Mouse (Mus musculus) G1E (cell line): Measurements from ENCODE around the gene Hist1h2bj. TPM values are rescaled to one million over a fixed set of nuclear protein-coding genes. Genes with fewer than 3 reads are reported as not detected.
"Not testable (repeated sequence)": the region's sequence is repeated elsewhere in the genome, so short reads cannot be mapped to it uniquely, and the experiment has no call there.

Experiments
- ATAC-seq: 2 replicates; pipeline ENCODE4 v1.8.0; 2016; ENCODE audit warnings: mild to moderate bottlenecking; ENCODE audit not compliant: insufficient number of reproducible peaks, poor library complexity, low FRiP score, severe bottlenecking; ENCODE audit errors: extremely low read depth
- DNase-seq: peaks from one replicate; pipeline ENCODE4 v3.0.0; 2012; ENCODE audit warnings: low spot score
- H3K27me3 ChIP-seq: 2 replicates; pipeline ENCODE4 v1.6.1; 2012; ENCODE audit warnings: mild to moderate bottlenecking, low read length, inconsistent platforms; ENCODE audit not compliant: insufficient read depth
- H3K36me3 ChIP-seq: replicated peaks from 2 replicates; pipeline ENCODE3; 2012; ENCODE audit warnings: mild to moderate bottlenecking, inconsistent platforms
- H3K4me1 ChIP-seq: 2 replicates; pipeline ENCODE4 v1.6.1; 2012; ENCODE audit warnings: low read depth, low read length, inconsistent platforms, mixed read lengths; ENCODE audit not compliant: insufficient read depth
- H3K4me3 ChIP-seq: 2 replicates; pipeline ENCODE4 v1.5.1; 2012; ENCODE audit warnings: low read depth, mild to moderate bottlenecking, inconsistent platforms, low read length, moderate library complexity, mixed read lengths
- H3K9me3 ChIP-seq: replicated peaks from 2 replicates; pipeline ENCODE4 v1.6.1; 2012; ENCODE audit warnings: inconsistent platforms
- CTCF ChIP-seq: IDR thresholded peaks from 2 replicates; pipeline ENCODE4 v1.5.1; 2012; ENCODE audit warnings: low read depth, low read length, inconsistent platforms, mixed read lengths
- GATA1 ChIP-seq: IDR thresholded peaks from 2 replicates; pipeline ENCODE4 v1.6.1; 2012; ENCODE audit warnings: borderline replicate concordance, low read length, inconsistent platforms, mixed read lengths
- GATA2 ChIP-seq: IDR thresholded peaks from 2 replicates; pipeline ENCODE4 v1.6.1; 2012; ENCODE audit warnings: low read depth, low read length, inconsistent platforms, borderline replicate concordance
- POLR2AphosphoS5 ChIP-seq: IDR thresholded peaks from 2 replicates; pipeline ENCODE4 v1.6.1; 2012; ENCODE audit warnings: low read depth, low read length, inconsistent platforms; ENCODE audit not compliant: insufficient replicate concordance
- TAL1 ChIP-seq: conservative IDR thresholded peaks from 2 replicates; pipeline ENCODE4 v1.6.1; 2012; ENCODE audit warnings: low read depth, low read length, inconsistent platforms, mixed read lengths
- polyA plus RNA-seq: library from polyadenylated mRNA; stranded (reverse); fragments of >175 nt; gene quantifications from 2 replicates; pipeline ENCODE4 v1.2.3, GENCODE M21; 2012
- total RNA-seq, 2 experiments: library from RNA; stranded (forward) in 1 of 2; stranded (reverse) in 1 of 2; fragments of 200-1000 nt in 1 of 2; fragments of >200 nt in 1 of 2; fragmentation: Nextera tagmentation in 1 of 2; gene quantifications; 2 replicates each; pipeline ENCODE4 v1.2.3; 2014 to 2017

Gene Hist1h2bj
- total and polyA plus RNA-seq, 3 experiments, result 10.5 to 205 (median 49.5) TPM

DNA sequence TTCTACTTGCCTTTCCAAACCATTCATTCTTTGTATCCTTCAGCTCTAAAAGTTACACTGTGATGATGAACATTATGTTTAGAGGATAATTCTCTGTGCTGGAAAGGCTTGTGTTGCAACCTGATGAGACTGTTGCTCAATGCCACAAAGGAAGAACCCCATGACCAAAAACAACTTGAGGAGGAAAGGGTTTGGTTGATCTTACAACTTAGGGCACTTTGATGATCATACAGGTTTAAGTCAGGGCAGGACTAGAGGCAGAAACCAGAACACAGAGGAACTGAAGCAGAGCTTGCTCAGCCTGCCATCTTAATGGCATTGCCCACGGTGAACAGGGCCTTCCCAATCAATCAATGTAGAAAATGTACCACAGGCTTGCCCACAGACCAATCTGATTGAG lies 18.4 kb downstream of the Hist1h2bj start:
- DNase-seq, result no peak
- Histone ChIP-seq H3K36me3 (no peaks in the 10 kb centered on the region), H3K27me3 (peaks cover 9% of the 10 kb centered on the region; the same call in 1 of the 2 replicates), H3K4me3 (no peak overlapping the region), H3K4me1 (no peaks in the 10 kb centered on the region), H3K9me3 (no peaks in the 10 kb centered on the region)
- no peak for ATAC-seq
- TF ChIP-seq TAL1, result no peak
- TF ChIP-seq GATA1, result no peak
- TF ChIP-seq CTCF, result no peak
- no peak for TF ChIP-seq POLR2AphosphoS5
- TF ChIP-seq GATA2, result no peak

DNA sequence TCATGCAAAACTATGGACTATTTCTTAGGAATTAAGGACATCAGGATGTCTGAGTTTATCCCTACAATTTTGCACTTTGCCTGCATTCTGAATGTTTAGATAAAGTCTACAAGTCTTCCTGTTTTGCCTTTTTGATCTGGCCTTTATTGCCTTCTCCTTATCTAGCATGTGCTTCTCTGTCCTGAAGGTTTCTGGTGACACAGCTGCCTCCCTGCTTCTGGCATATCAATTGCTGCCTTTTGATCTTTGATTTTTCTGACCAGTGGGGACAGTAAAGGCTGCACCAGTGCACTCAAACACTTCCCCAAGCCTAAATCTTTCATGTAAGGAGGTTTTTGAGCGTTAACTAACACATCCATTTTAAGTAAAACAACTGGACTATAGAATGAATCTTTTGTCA lies 20.5 kb downstream of the Hist1h2bj start:
- no peak overlapping the region for H3K4me3 ChIP-seq
- H3K27me3 ChIP-seq, result peaks cover 9% of the 10 kb centered on the region; the same call in 1 of the 2 replicates
- ATAC-seq (no peak), DNase-seq (no peak)
- H3K9me3 ChIP-seq, result no peaks in the 10 kb centered on the region
- no peaks in the 10 kb centered on the region for H3K36me3 ChIP-seq
- no peak for TF ChIP-seq POLR2AphosphoS5
- TF ChIP-seq CTCF, result no peak
- no peak for TF ChIP-seq GATA1
- TF ChIP-seq GATA2, result no peak
- no peak for TF ChIP-seq TAL1
- no peaks in the 10 kb centered on the region for H3K4me1 ChIP-seq

DNA sequence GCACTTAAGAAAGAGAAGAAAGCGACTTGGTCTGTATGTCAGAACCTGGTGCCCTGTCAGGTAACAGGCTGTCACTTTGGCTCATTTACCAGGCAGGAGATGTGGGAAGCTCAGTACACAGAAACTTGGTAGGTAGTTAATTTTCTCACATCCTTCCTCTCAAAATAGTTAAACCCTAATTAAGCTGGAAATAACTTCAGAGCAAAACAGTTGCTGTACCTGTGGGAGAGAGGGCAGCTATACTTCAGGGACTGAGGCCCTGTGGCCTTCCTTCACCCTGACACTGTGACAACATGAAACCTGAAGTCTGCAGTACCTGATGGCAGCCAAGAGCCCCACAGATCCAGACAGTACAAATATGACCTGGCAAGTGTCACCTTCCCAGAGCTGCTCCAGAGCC lies 41.1 kb downstream of the Hist1h2bj start, which contains the start of gene Vmn1r188:
Gene Vmn1r188 (plus strand): TSS at position 301 of the 400 bp plus-strand sequence.
- H3K27me3 ChIP-seq, H3K9me3 ChIP-seq, H3K4me3 ChIP-seq, H3K4me1 ChIP-seq, DNase-seq, ATAC-seq, H3K36me3 ChIP-seq: not testable (repeated sequence)

Other genes with a start within 250 kb of the Hist1h2bj start
Only the 20 nearest of the 21 such genes appear.
- 1,081 and 1,195 TPM in 2 replicates for gene Hist1h2bq, start 233.0 kb upstream of the Hist1h2bj start, total RNA-seq (2014; fragmentation: Nextera tagmentation)
- 921 and 1,023 TPM in 2 replicates for gene Hist1h2bq, start 233.0 kb upstream of the Hist1h2bj start, total RNA-seq (2017)
- gene Hist1h2bq, start 233.0 kb upstream of the Hist1h2bj start, polyA plus RNA-seq, result 5.1 and 26.9 TPM in 2 replicates
- 683 and 1,071 TPM in 2 replicates for gene Hist1h2ao, start 232.7 kb upstream of the Hist1h2bj start, total RNA-seq (2014; fragmentation: Nextera tagmentation)
- not detected in 2 replicates for gene Hist1h2ao, start 232.7 kb upstream of the Hist1h2bj start, total RNA-seq (2017)
- gene Hist1h2ao, start 232.7 kb upstream of the Hist1h2bj start, polyA plus RNA-seq, result 11,503 and 23,832 TPM in 2 replicates
- gene Hist1h4m, start 231.5 kb upstream of the Hist1h2bj start, total RNA-seq (2014; fragmentation: Nextera tagmentation), result 95.2 and 203 TPM in 2 replicates
- gene Hist1h4m, start 231.5 kb upstream of the Hist1h2bj start, total RNA-seq (2017), result 16.8 and 94.6 TPM in 2 replicates
- gene Hist1h4m, start 231.5 kb upstream of the Hist1h2bj start, polyA plus RNA-seq, result 35.5 TPM in 1 of 2 replicates, not detected in the other
- gene Hist1h4n, start 211.0 kb upstream of the Hist1h2bj start, total RNA-seq (2014; fragmentation: Nextera tagmentation), result 349 and 456 TPM in 2 replicates
- 3,540 and 3,844 TPM in 2 replicates for gene Hist1h4n, start 211.0 kb upstream of the Hist1h2bj start, total RNA-seq (2017)
- 15.7 and 41.0 TPM in 2 replicates for gene Hist1h4n, start 211.0 kb upstream of the Hist1h2bj start, polyA plus RNA-seq
- 653 and 691 TPM in 2 replicates for gene Hist1h2ap, start 209.7 kb upstream of the Hist1h2bj start, total RNA-seq (2014; fragmentation: Nextera tagmentation)
- gene Hist1h2ap, start 209.7 kb upstream of the Hist1h2bj start, total RNA-seq (2017), result 2,134 and 3,440 TPM in 2 replicates
- 8,984 and 13,644 TPM in 2 replicates for gene Hist1h2ap, start 209.7 kb upstream of the Hist1h2bj start, polyA plus RNA-seq
- gene Hist1h2br, start 209.5 kb upstream of the Hist1h2bj start, total RNA-seq (2014; fragmentation: Nextera tagmentation), result 1,040 and 1,147 TPM in 2 replicates
- gene Hist1h2br, start 209.5 kb upstream of the Hist1h2bj start, total RNA-seq (2017), result 1,116 and 1,141 TPM in 2 replicates
- gene Hist1h2br, start 209.5 kb upstream of the Hist1h2bj start, polyA plus RNA-seq, result 4.6 and 25.4 TPM in 2 replicates
- 10.4 and 20.1 TPM in 2 replicates for gene Zfp184, start 98.1 kb upstream of the Hist1h2bj start, total RNA-seq (2014; fragmentation: Nextera tagmentation)
- gene Zfp184, start 98.1 kb upstream of the Hist1h2bj start, total RNA-seq (2017), result 2.2 and 3.6 TPM in 2 replicates
- gene Zfp184, start 98.1 kb upstream of the Hist1h2bj start, polyA plus RNA-seq, result 0.20 and 0.26 TPM in 2 replicates
- gene Pom121l2, start 62.0 kb upstream of the Hist1h2bj start, total RNA-seq (2014; fragmentation: Nextera tagmentation), result not detected in 2 replicates
- not detected in 2 replicates for gene Pom121l2, start 62.0 kb upstream of the Hist1h2bj start, total RNA-seq (2017)
- gene Pom121l2, start 62.0 kb upstream of the Hist1h2bj start, polyA plus RNA-seq, result not detected in 2 replicates
- not detected in 2 replicates for gene Prss16, start 33.5 kb upstream of the Hist1h2bj start, total RNA-seq (2014; fragmentation: Nextera tagmentation)
- 0.22 and 0.23 TPM in 2 replicates for gene Prss16, start 33.5 kb upstream of the Hist1h2bj start, total RNA-seq (2017)
- gene Prss16, start 33.5 kb upstream of the Hist1h2bj start, polyA plus RNA-seq, result 0.03 and 0.04 TPM in 2 replicates
- 177 and 303 TPM in 2 replicates for gene Hist1h2ah, start 7.6 kb upstream of the Hist1h2bj start, total RNA-seq (2014; fragmentation: Nextera tagmentation)
- 2,043 and 4,016 TPM in 2 replicates for gene Hist1h2ah, start 7.6 kb upstream of the Hist1h2bj start, total RNA-seq (2017)
- 5,681 and 9,617 TPM in 2 replicates for gene Hist1h2ah, start 7.6 kb upstream of the Hist1h2bj start, polyA plus RNA-seq
- gene Hist1h2bk, start 7.3 kb upstream of the Hist1h2bj start, total RNA-seq (2014; fragmentation: Nextera tagmentation), result 229 and 286 TPM in 2 replicates
- gene Hist1h2bk, start 7.3 kb upstream of the Hist1h2bj start, total RNA-seq (2017), result 1,693 and 2,296 TPM in 2 replicates
- gene Hist1h2bk, start 7.3 kb upstream of the Hist1h2bj start, polyA plus RNA-seq, result 11.8 and 30.4 TPM in 2 replicates
- 26.2 and 52.2 TPM in 2 replicates for gene Hist1h4i, start 1.9 kb upstream of the Hist1h2bj start, total RNA-seq (2014; fragmentation: Nextera tagmentation)
- gene Hist1h4i, start 1.9 kb upstream of the Hist1h2bj start, total RNA-seq (2017), result 284 and 309 TPM in 2 replicates
- 12.6 and 17.3 TPM in 2 replicates for gene Hist1h4i, start 1.9 kb upstream of the Hist1h2bj start, polyA plus RNA-seq
- 141 and 253 TPM in 2 replicates for gene Hist1h2ag, start 270 bp upstream of the Hist1h2bj start, total RNA-seq (2014; fragmentation: Nextera tagmentation)
- 901 and 1,517 TPM in 2 replicates for gene Hist1h2ag, start 270 bp upstream of the Hist1h2bj start, total RNA-seq (2017)
- gene Hist1h2ag, start 270 bp upstream of the Hist1h2bj start, polyA plus RNA-seq, result 27.9 and 53.3 TPM in 2 replicates
- gene Vmn1r188, start 41.2 kb downstream of the Hist1h2bj start, total RNA-seq (2014; fragmentation: Nextera tagmentation), result not detected in 2 replicates
- gene Vmn1r188, start 41.2 kb downstream of the Hist1h2bj start, total RNA-seq (2017), result under 0.01 TPM in 1 of 2 replicates, not detected in the other
- not detected in 2 replicates for gene Vmn1r188, start 41.2 kb downstream of the Hist1h2bj start, polyA plus RNA-seq
- gene Vmn1r189, start 62.6 kb downstream of the Hist1h2bj start, total RNA-seq (2014; fragmentation: Nextera tagmentation), result not detected in 2 replicates
- gene Vmn1r189, start 62.6 kb downstream of the Hist1h2bj start, total RNA-seq (2017), result 0.33 TPM in 1 of 2 replicates, not detected in the other
- gene Vmn1r189, start 62.6 kb downstream of the Hist1h2bj start, polyA plus RNA-seq, result not detected in 2 replicates
- gene Vmn1r191, start 140.8 kb downstream of the Hist1h2bj start, total RNA-seq (2014; fragmentation: Nextera tagmentation), result not detected in 2 replicates
- 0.12 and 0.16 TPM in 2 replicates for gene Vmn1r191, start 140.8 kb downstream of the Hist1h2bj start, total RNA-seq (2017)
- not detected in 2 replicates for gene Vmn1r191, start 140.8 kb downstream of the Hist1h2bj start, polyA plus RNA-seq
- gene Vmn1r192, start 147.9 kb downstream of the Hist1h2bj start, total RNA-seq (2014; fragmentation: Nextera tagmentation), result not detected in 2 replicates
- 0.11 and 0.12 TPM in 2 replicates for gene Vmn1r192, start 147.9 kb downstream of the Hist1h2bj start, total RNA-seq (2017)
- gene Vmn1r192, start 147.9 kb downstream of the Hist1h2bj start, polyA plus RNA-seq, result not detected in 2 replicates
- gene Vmn1r193, start 179.9 kb downstream of the Hist1h2bj start, total RNA-seq (2014; fragmentation: Nextera tagmentation), result not detected in 2 replicates
- 0.05 and 0.06 TPM in 2 replicates for gene Vmn1r193, start 179.9 kb downstream of the Hist1h2bj start, total RNA-seq (2017)
- not detected in 2 replicates for gene Vmn1r193, start 179.9 kb downstream of the Hist1h2bj start, polyA plus RNA-seq
- gene Vmn1r194, start 201.0 kb downstream of the Hist1h2bj start, total RNA-seq (2014; fragmentation: Nextera tagmentation), result not detected in 2 replicates
- gene Vmn1r194, start 201.0 kb downstream of the Hist1h2bj start, total RNA-seq (2017), result not detected in 2 replicates
- gene Vmn1r194, start 201.0 kb downstream of the Hist1h2bj start, polyA plus RNA-seq, result not detected in 2 replicates
- gene Vmn1r195, start 227.3 kb downstream of the Hist1h2bj start, total RNA-seq (2014; fragmentation: Nextera tagmentation), result not detected in 2 replicates
- 0.12 TPM in 1 of 2 replicates, not detected in the other for gene Vmn1r195, start 227.3 kb downstream of the Hist1h2bj start, total RNA-seq (2017)
- not detected in 2 replicates for gene Vmn1r195, start 227.3 kb downstream of the Hist1h2bj start, polyA plus RNA-seq